Mouse (Mus musculus) ovary, postnatal 10 days (tissue): ENCODE measurements around the gene Notch3.
"Not testable (repeated sequence)": the region's sequence is repeated elsewhere in the genome, so short reads cannot be mapped to it uniquely, and the experiment has no call there.

Experiments used
- DNase-seq: peaks from one replicate; pipeline ENCODE4 v3.0.0; 2022; ENCODE audit warnings: low spot score

The Notch3 gene

GRCm38 (mm10) chr17:32166687-32167086, at the start of gene Notch3:
TSS of gene Notch3 (minus strand) at chr17:32166852.
- DNase-seq: peak; percentile 49

GRCm38 (mm10) chr17:32215587-32215986, 48.9 kb upstream of the Notch3 start:
- not testable (repeated sequence) for DNase-seq

GRCm38 (mm10) chr17:32211554-32211953, 44.9 kb upstream of the Notch3 start:
- DNase-seq: not testable (repeated sequence)

- peak; percentile 32 for DNase-seq
These were observed 43.1 kb upstream of the Notch3 start for GRCm38 (mm10) chr17:32209752-32210151.

- no peak for DNase-seq
These were observed 42.5 kb upstream of the Notch3 start for GRCm38 (mm10) chr17:32209144-32209543.

- no peak for DNase-seq
These were observed 41.1 kb upstream of the Notch3 start for GRCm38 (mm10) chr17:32207586-32208245.

- no peak for DNase-seq
These were observed 38.7 kb upstream of the Notch3 start for GRCm38 (mm10) chr17:32205345-32205744.

- no peak for DNase-seq
These were observed 36.3 kb upstream of the Notch3 start for GRCm38 (mm10) chr17:32202972-32203371.

- no peak for DNase-seq
These were observed 34.4 kb upstream of the Notch3 start for GRCm38 (mm10) chr17:32201086-32201485.

GRCm38 (mm10) chr17:32199796-32200195, 33.1 kb upstream of the Notch3 start:
- no peak for DNase-seq

- DNase-seq: no peak
These were observed 30.5 kb upstream of the Notch3 start for GRCm38 (mm10) chr17:32197156-32197555.

- DNase-seq: no peak
These were observed 29.1 kb upstream of the Notch3 start for GRCm38 (mm10) chr17:32195725-32196124.

- DNase-seq: no peak
These were observed 26.4 kb upstream of the Notch3 start for GRCm38 (mm10) chr17:32193010-32193409.

GRCm38 (mm10) chr17:32189850-32190249, 23.2 kb upstream of the Notch3 start:
- DNase-seq: no peak

- DNase-seq: no peak
These were observed 22.4 kb upstream of the Notch3 start, which contains the start of gene Ephx3 for GRCm38 (mm10) chr17:32188863-32189636. TSS of gene Ephx3 (minus strand) at chr17:32189549.

GRCm38 (mm10) chr17:32183017-32183416, 16.4 kb upstream of the Notch3 start:
- no peak for DNase-seq

GRCm38 (mm10) chr17:32179621-32180491, 13.2 kb upstream of the Notch3 start:
- no peak for DNase-seq

GRCm38 (mm10) chr17:32176919-32177318, 10.3 kb upstream of the Notch3 start:
- DNase-seq: no peak

- no peak for DNase-seq
These were observed 6.5 kb upstream of the Notch3 start for GRCm38 (mm10) chr17:32173166-32173565.

- DNase-seq: no peak
These were observed 5.8 kb upstream of the Notch3 start for GRCm38 (mm10) chr17:32172485-32172884.

- no peak for DNase-seq
These were observed 3.0 kb upstream of the Notch3 start for GRCm38 (mm10) chr17:32169518-32170225.
